In the genomic region with DNA sequence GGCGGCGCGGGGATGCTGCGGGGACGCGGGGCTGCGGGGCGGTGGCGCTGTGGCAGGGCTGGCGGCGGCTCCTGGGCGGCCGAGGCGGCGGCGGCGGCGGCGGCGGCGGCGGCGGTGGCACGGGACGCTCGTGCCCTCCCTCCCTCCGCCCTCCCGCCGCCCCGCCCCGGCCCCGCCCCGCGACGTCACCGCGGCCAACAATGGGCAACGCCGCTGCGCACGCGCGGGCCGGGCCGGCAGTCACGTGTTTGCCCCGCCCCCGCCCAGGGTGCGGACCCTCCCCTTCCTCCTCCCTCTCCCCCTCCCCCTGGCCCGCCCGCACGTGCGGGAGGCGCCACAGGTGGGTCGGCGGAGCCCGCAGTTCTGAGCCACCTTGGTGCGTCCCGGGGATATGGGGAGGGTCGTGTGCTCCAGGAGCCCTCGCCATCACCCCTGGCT, we compare ENCODE assay signal across 8 mouse cellular contexts. TPM values are rescaled to one million over a fixed set of nuclear protein-coding genes. Genes with fewer than 3 reads are reported as not detected.
A peak's percentile ranks its signal among the peaks of the same experiment; 100 is the strongest.
DNase-seq lines count a peak whose midpoint lies in the region; ATAC-seq and TF ChIP-seq lines count a peak whose summit lies in the region.

TSS of gene Mex3d (minus strand) at position 138 of the 438 bp plus-strand sequence.

- peak within 1 kb of the TSS; percentile 55 for H3K4me3 ChIP-seq in cortical plate, adult 2 months (ENCODE audit: insufficient read depth, low read length)
- H3K4me3 ChIP-seq in intestine, embryonic 15.5 days (replicated peaks): peak within 1 kb of the TSS; percentile 89
- H3K4me3 ChIP-seq in midbrain, embryonic 10.5 days: peak within 1 kb of the TSS; percentile 99

- intact Hi-C loops in gastrocnemius, postnatal 36 days (cut with DNase I): no loop called here
- intact Hi-C loops in left cerebral cortex, postnatal 4 days (cut with DNase I): no loop called here

- TF ChIP-seq POLR2A in cortical plate, adult 2 months (IDR thresholded peaks at IDR 0.05; ENCODE audit: extremely low read depth, insufficient read depth, low read length): no peak

- no peaks in the 10 kb centered on the region for H3K27me3 ChIP-seq in intestine, embryonic 15.5 days (replicated peaks)
- H3K27me3 ChIP-seq in midbrain, embryonic 10.5 days (ENCODE audit: low read depth, poor library complexity, severe bottlenecking): no peaks in the 10 kb centered on the region

- peak; percentile 45 for ATAC-seq in activated CD4-positive, CD25-positive, alpha-beta regulatory T cell, adult 4 months
- ATAC-seq in intestine, embryonic 15.5 days: peak; percentile 66

- peak within 1 kb of the TSS; percentile 33; the same call in 1 of the 2 replicates for H3K27ac ChIP-seq in cortical plate, adult 2 months (ENCODE audit: insufficient read depth, low read length)
- peak within 1 kb of the TSS; percentile 74 for H3K27ac ChIP-seq in intestine, embryonic 15.5 days
- H3K27ac ChIP-seq in midbrain, embryonic 10.5 days (replicated peaks): peak within 1 kb of the TSS; percentile 99

- no peak for TF ChIP-seq CTCF in cortical plate, adult 2 months (IDR thresholded peaks at IDR 0.05; ENCODE audit: extremely low read depth, insufficient read depth, low read length)

- H3K9me3 ChIP-seq in intestine, embryonic 15.5 days: no peaks in the 10 kb centered on the region
- no peaks in the 10 kb centered on the region for H3K9me3 ChIP-seq in midbrain, embryonic 10.5 days (replicated peaks)

- H3K4me1 ChIP-seq in cortical plate, adult 2 months (ENCODE audit: control insufficient read depth, insufficient read depth, low read length): peaks cover 4% of the 10 kb centered on the region; the same call in 1 of the 2 replicates
- H3K4me1 ChIP-seq in intestine, embryonic 15.5 days (replicated peaks): peaks cover 34% of the 10 kb centered on the region
- H3K4me1 ChIP-seq in midbrain, embryonic 10.5 days: peaks cover 49% of the 10 kb centered on the region

- H3K36me3 ChIP-seq in intestine, embryonic 15.5 days: peaks cover 14% of the 10 kb centered on the region
- H3K36me3 ChIP-seq in midbrain, embryonic 10.5 days: peaks cover 59% of the 10 kb centered on the region

- peak within 1 kb of the TSS; percentile 88 for H3K4me2 ChIP-seq in intestine, embryonic 15.5 days (replicated peaks)

- DNase-seq in gastrocnemius, postnatal 36 days: peak; percentile 76 to 88
- DNase-seq in left cerebral cortex, postnatal 4 days: peak; percentile 97
- DNase-seq in midbrain, embryonic 10.5 days (ENCODE audit: low spot score): peak; percentile 89
- peak; percentile 97 for DNase-seq in right cerebral cortex, postnatal 4 days
- DNase-seq in yolk sac, embryonic 10.5 days (ENCODE audit: low spot score): peak; percentile 90

- H3K9ac ChIP-seq in intestine, embryonic 15.5 days: peak within 1 kb of the TSS; percentile 88

- 2% methylated on average over 8 of the region's 61 CpGs for whole genome bisulfite sequencing in intestine, embryonic 15.5 days
- 13% methylated on average over 60 of the region's 61 CpGs for WGBS in midbrain, embryonic 10.5 days

RNA-seq across cellular contexts. Expression of gene Mex3d, which starts in this region (rescaled TPM):
- polyA plus RNA-seq in activated CD4-positive, CD25-positive, alpha-beta regulatory T cell, adult 4 months (2017; shearing (Covaris generic)): 1 to 10 TPM in 1 of 2 experiments, under 1 TPM in 1; 0.62 to 1.2 TPM
- polyA plus RNA-seq in cortical plate, adult 2 months (2012; rRNA removed): 13.8 and 14.3 TPM in 2 replicates
- total RNA-seq in gastrocnemius, postnatal 36 days (2021): 1 to 10 TPM; 3.4 to 4.5 TPM
- polyA plus RNA-seq in intestine, embryonic 15.5 days (2015; fragmentation: Nextera tagmentation; extraction: Ambion mirVana): 5.5 and 6.9 TPM in 2 replicates
- 10 to 100 TPM; 75.5 to 80.1 TPM for total RNA-seq in left cerebral cortex, postnatal 4 days (2021)
- 6.3 and 6.4 TPM in 2 replicates for polyA plus RNA-seq in midbrain, embryonic 10.5 days (2016; fragmentation: Nextera tagmentation; extraction: Ambion mirVana)

Comparison
In these comparisons a context has a peak if more than half of its experiments do, and no peak if none do; other contexts are left out.
1. Peak in every context shown above with its lines: DNase-seq, ATAC-seq, H3K4me3 ChIP-seq and H3K27ac ChIP-seq.
2. RNA of gene Mex3d (total RNA-seq): 75.5 to 80.1 TPM in left cerebral cortex, postnatal 4 days; 3.4 to 4.5 TPM in gastrocnemius, postnatal 36 days; every median in the first group is over 10 times any median in the second.
3. H3K27ac ChIP-seq: peak in every context shown above with its lines; median percentile 99 in midbrain, embryonic 10.5 days; 74 in intestine, embryonic 15.5 days; 33 in cortical plate, adult 2 months.